Mouse (Mus musculus) olfactory bulb, adult 2 months (tissue): ENCODE results near the gene Eya4.

ENCODE experiments used
- CTCF ChIP-seq: fragments of 200-500 bp; IDR thresholded peaks from 2 replicates; pipeline ENCODE4 v1.5.1; 2012; ENCODE audit warnings: low read depth, mild to moderate bottlenecking, low read length, moderate library complexity; ENCODE audit not compliant: insufficient read depth
- POLR2A ChIP-seq: fragments of 200-500 bp; IDR thresholded peaks from 2 replicates; pipeline ENCODE4 v1.6.1; 2012; ENCODE audit warnings: mild to moderate bottlenecking, low read depth, low read length, moderate library complexity; ENCODE audit not compliant: insufficient read depth

GRCm38 (mm10) chr10:23350011-23350911 is at the start of gene Eya4:
- TF ChIP-seq CTCF (no peak), POLR2A (no peak)
